Mouse (Mus musculus) ES-Bruce4 (cell line): Measurements from ENCODE around the gene Gba.

Source experiments
- CTCF ChIP-seq: IDR thresholded peaks from one replicate; pipeline ENCODE4 v1.8.1; 2011; ENCODE audit warnings: low read depth, low read length
- POLR2A ChIP-seq: IDR thresholded peaks from one replicate; pipeline ENCODE4 v1.8.1; 2011; ENCODE audit warnings: low read length; ENCODE audit not compliant: insufficient read depth

GRCm38 (mm10) chr3:89244982-89245687 is 42.4 kb downstream of the Gba start:
- TF ChIP-seq CTCF (no peak), POLR2A (no peak)
